Comparison of ENCODE assay signal across 1 mouse cellular context in the genomic region with DNA sequence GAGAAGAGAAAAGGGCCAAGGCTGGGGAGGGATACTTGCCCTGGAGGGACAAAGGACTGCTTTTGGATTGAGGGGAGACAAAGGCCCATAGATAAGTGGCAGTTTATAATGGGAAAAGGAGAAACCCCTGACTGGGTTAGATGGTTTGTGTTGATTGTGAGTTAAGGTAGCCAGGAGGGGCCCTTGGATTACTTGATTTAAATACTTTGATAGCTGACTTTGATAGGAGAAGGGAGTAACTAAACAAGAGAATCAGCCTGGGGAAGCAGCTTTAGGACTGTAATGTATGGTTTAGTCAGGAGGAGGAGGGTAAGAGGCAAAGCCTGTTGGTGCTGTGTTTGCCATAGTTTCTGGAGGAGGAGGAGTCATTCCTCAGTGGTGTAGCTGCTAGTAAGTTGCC.
TF ChIP-seq lines count a peak whose summit lies in the region.

No protein-coding gene starts in this region.

TF ChIP-seq in ES-E14, 5 proteins besides CTCF, POLR2A, EP300 and RAD21:
- TF ChIP-seq HCFC1 (IDR thresholded peaks at IDR 0.05; ENCODE audit: borderline replicate concordance, insufficient read depth, low read length) (no peak), ZC3H11A (IDR thresholded peaks at IDR 0.05; ENCODE audit: borderline replicate concordance, low read depth, low read length) (no peak), CHD2 (IDR thresholded peaks at IDR 0.05; ENCODE audit: low read depth, low read length) (no peak), ZNF384 (IDR thresholded peaks at IDR 0.05; ENCODE audit: low read depth, low read length) (no peak), MAFK (IDR thresholded peaks at IDR 0.05; ENCODE audit: insufficient read depth, low read depth, low read length) (no peak)
